Mouse (Mus musculus): ENCODE results near the gene Hist1h2aa.

Hist1h2aa gene

GRCm38 (mm10) chr13:23949484-23950246 is 15.4 kb downstream of the Hist1h2aa start:
- no peak for DNase-seq

DNA sequence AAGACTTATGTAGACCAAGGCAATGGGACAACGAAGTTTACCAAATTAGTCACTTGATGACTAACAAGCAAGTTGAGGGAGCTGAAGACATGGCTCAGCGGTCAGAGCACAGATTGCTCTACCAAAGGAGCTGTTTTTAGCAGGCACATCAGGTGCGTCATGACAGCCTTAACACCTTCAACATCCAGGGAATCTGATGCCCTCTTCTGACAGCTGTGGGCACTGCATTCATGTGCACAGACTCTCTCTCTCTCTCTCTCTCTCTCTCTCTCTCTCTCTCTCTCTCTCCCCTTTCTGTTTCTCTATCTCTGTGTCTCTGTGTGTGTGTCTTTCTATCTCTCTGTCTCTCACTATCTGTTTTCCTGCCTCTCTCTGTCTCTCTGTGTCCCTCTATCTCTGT is 16.7 kb downstream of the Hist1h2aa start:
- no peak for DNase-seq

DNA sequence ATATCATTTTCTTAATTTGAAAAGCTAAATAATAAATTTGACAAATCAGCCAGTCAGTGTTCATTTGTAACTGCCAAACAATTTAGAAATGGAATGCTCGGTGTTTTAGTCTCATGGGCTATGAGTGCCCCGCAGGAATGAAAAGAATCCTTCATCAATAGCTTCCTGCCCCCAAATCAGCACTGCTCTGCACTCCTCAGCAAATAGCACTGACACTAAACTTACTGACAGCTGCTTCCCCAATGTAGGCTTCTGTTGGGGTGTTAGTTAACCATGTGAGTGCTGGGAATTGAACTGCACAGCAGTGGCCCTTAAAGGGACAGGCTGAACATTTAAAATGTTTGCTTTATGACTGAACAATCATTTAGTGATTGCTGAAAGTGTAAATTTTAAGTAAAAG is 25.5 kb downstream of the Hist1h2aa start:
- DNase-seq: no peak

DNA sequence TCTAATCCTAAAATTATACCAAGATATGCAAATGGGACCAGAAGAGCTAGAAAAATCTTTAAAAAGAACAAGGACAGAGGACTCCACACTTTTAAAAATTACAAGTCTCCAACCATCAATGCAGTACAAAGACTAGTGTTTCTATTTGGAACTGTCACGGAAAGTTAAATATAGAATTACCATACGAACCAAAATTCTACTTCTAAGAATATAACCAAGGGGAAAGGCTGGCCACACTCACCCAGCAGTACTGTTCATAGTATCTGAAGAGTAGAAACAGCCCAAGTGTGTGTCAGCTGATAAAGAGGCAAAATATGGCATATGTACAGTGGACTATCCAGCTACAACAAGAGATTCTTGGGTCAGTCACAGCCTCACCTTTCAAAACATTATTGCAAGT is 30.6 kb downstream of the Hist1h2aa start:
- no peak for DNase-seq

- no peak for DNase-seq
These were observed 37.6 kb downstream of the Hist1h2aa start for GRCm38 (mm10) chr13:23971870-23972269.

GRCm38 (mm10) chr13:23972271-23972670 is 38.0 kb downstream of the Hist1h2aa start:
- no peak for DNase-seq
